Mouse (Mus musculus) lung, postnatal 0 days (tissue): Measurements from ENCODE around the gene Iqsec2. TPM values are rescaled to one million over a fixed set of nuclear protein-coding genes. Genes with fewer than 3 reads are reported as not detected.

Source experiments
- ATAC-seq: fragments of 200-750 bp; cut with Nextera tagmentation; 2 replicates; pipeline ENCODE4 v1.8.0; 2017; ENCODE audit warnings: moderate library complexity
- DNase-seq: peaks from one replicate; pipeline ENCODE4 v3.0.0-alpha.2; 2016; ENCODE audit warnings: low spot score
- H3K27ac ChIP-seq: fragments of 300-500 bp; sonication (generic); 2 replicates; pipeline ENCODE4 v1.5.1; 2014; ENCODE audit warnings: antibody characterized with exemption, mild to moderate bottlenecking, low read length, mixed read lengths
- H3K27me3 ChIP-seq: fragments of 300-500 bp; sonication (generic); replicated peaks from 2 replicates; pipeline ENCODE4 v1.6.1; 2014; ENCODE audit warnings: low read length, mixed read lengths; ENCODE audit not compliant: insufficient read depth
- H3K36me3 ChIP-seq: fragments of 300-500 bp; sonication (generic); 2 replicates; pipeline ENCODE4 v1.6.1; 2014; ENCODE audit warnings: low read length, mixed read lengths; ENCODE audit not compliant: insufficient read depth
- H3K4me1 ChIP-seq: fragments of 300-500 bp; sonication (generic); 2 replicates; pipeline ENCODE4 v1.6.1; 2014; ENCODE audit warnings: antibody characterized with exemption, low read depth, low read length, mixed read lengths; ENCODE audit not compliant: insufficient read depth
- H3K4me2 ChIP-seq: fragments of 300-500 bp; sonication (generic); replicated peaks from 2 replicates; pipeline ENCODE4 v1.6.1; 2014; ENCODE audit warnings: low read depth, mild to moderate bottlenecking, low read length, moderate library complexity, mixed read lengths
- H3K4me3 ChIP-seq: fragments of 300-500 bp; sonication (generic); 2 replicates; pipeline ENCODE4 v1.5.1; 2014; ENCODE audit warnings: low read depth, low read length
- H3K9ac ChIP-seq: fragments of 300-500 bp; sonication (generic); replicated peaks from 2 replicates; pipeline ENCODE4 v1.6.1; 2014; ENCODE audit warnings: low read depth, mild to moderate bottlenecking
- H3K9me3 ChIP-seq: fragments of 300-500 bp; sonication (generic); 2 replicates; pipeline ENCODE4 v1.6.1; 2016; ENCODE audit warnings: low read length, mixed read lengths
- CTCF ChIP-seq: IDR thresholded peaks from 2 replicates; pipeline ENCODE4 v1.5.1; 2016; ENCODE audit warnings: antibody characterized with exemption, mild to moderate bottlenecking
- EP300 ChIP-seq: IDR thresholded peaks from 2 replicates; pipeline ENCODE4 v1.6.1; 2016; ENCODE audit warnings: antibody characterized with exemption, mild to moderate bottlenecking, control low read depth
- WGBS: fragments of 180-500 bp; shearing (Covaris S2); extraction: QIAGEN DNeasy Blood & Tissue Kit; methylation state at CpG from one replicate; pipeline ENCODE4 v1.1.7; 2014; 5-methylcytosine and 5-hydroxymethylcytosine counted together
- polyA plus RNA-seq: library from polyadenylated mRNA; unstranded; fragments of >200 nt; fragmentation: Nextera tagmentation; extraction: Ambion mirVana; gene quantifications from 2 replicates; pipeline ENCODE4 v1.2.1, GENCODE M21; 2015

Iqsec2 gene
- polyA plus RNA-seq, 1 experiment from 2014 or later, result 4.3 TPM

GRCm38 (mm10) chrX:152172487-152172935 lies 28.4 kb downstream of the Iqsec2 start:
- Histone ChIP-seq H3K27me3 (no peaks in the 10 kb centered on the region), H3K27ac (peak overlapping the region; percentile 14; the same call in 1 of the 2 replicates)
- 35% methylated on average over 3 of the region's 3 CpGs for WGBS

GRCm38 (mm10) chrX:152175284-152175683 lies 31.2 kb downstream of the Iqsec2 start:
- Histone ChIP-seq H3K27ac (no peak overlapping the region), H3K4me3 (no peak overlapping the region), H3K27me3 (no peaks in the 10 kb centered on the region), H3K4me2 (no peak overlapping the region), H3K4me1 (no peaks in the 10 kb centered on the region), H3K9me3 (no peaks in the 10 kb centered on the region), H3K9ac (no peak overlapping the region), H3K36me3 (no peaks in the 10 kb centered on the region)
- peak; percentile 45 for DNase-seq
- 33% methylated on average over 3 of the region's 3 CpGs for WGBS
- peak; percentile 37 for ATAC-seq
- peak; percentile 77 for TF ChIP-seq CTCF
- TF ChIP-seq EP300, result no peak

More at GRCm38 (mm10) chrX:152172487-152172935, 28.4 kb downstream of the Iqsec2 start:
- H3K4me1 ChIP-seq, result no peaks in the 10 kb centered on the region
- no peak overlapping the region for H3K9ac ChIP-seq
- H3K36me3 ChIP-seq, result no peaks in the 10 kb centered on the region
- no peaks in the 10 kb centered on the region for H3K9me3 ChIP-seq
- peak; percentile 44 for DNase-seq
- no peak overlapping the region for H3K4me2 ChIP-seq
- H3K4me3 ChIP-seq, result no peak overlapping the region
- TF ChIP-seq CTCF (no peak), EP300 (no peak)
- peak; percentile 78 for ATAC-seq

GRCm38 (mm10) chrX:152177897-152178296 lies 33.8 kb downstream of the Iqsec2 start:
- no peaks in the 10 kb centered on the region for H3K36me3 ChIP-seq

GRCm38 (mm10) chrX:152178843-152179545 lies 34.9 kb downstream of the Iqsec2 start:
- H3K4me3 ChIP-seq, result peak overlapping the region; percentile 31
- no peak for TF ChIP-seq EP300
- no peak for TF ChIP-seq CTCF
- no peak overlapping the region for H3K9ac ChIP-seq
- peak overlapping the region; percentile 20; the same call in 1 of the 2 replicates for H3K27ac ChIP-seq
- no peaks in the 10 kb centered on the region for H3K9me3 ChIP-seq
- 31% methylated on average over 8 of the region's 8 CpGs for WGBS
- H3K4me2 ChIP-seq, result peak overlapping the region; percentile 49
- H3K27me3 ChIP-seq, result no peaks in the 10 kb centered on the region
- peak; percentile 86 for ATAC-seq
- no peaks in the 10 kb centered on the region for H3K36me3 ChIP-seq
- peak; percentile 70 for DNase-seq
- no peaks in the 10 kb centered on the region for H3K4me1 ChIP-seq

More at GRCm38 (mm10) chrX:152177897-152178296, 33.8 kb downstream of the Iqsec2 start:
- 94% methylated on average over 2 of the region's 2 CpGs for WGBS
- Histone ChIP-seq H3K9ac (no peak overlapping the region), H3K4me3 (no peak overlapping the region), H3K27ac (no peak overlapping the region), H3K4me1 (no peaks in the 10 kb centered on the region), H3K4me2 (no peak overlapping the region), H3K9me3 (no peaks in the 10 kb centered on the region), H3K27me3 (no peaks in the 10 kb centered on the region)
- ATAC-seq (no peak), DNase-seq (no peak)
- TF ChIP-seq CTCF (no peak), EP300 (no peak)

- ATAC-seq, result no peak
- no peaks in the 10 kb centered on the region for H3K9me3 ChIP-seq
- TF ChIP-seq CTCF, result no peak
- no peak overlapping the region for H3K4me3 ChIP-seq
- WGBS, result 62% methylated on average over 6 of the region's 7 CpGs
- no peak overlapping the region for H3K9ac ChIP-seq
- DNase-seq, result no peak
- H3K27ac ChIP-seq, result no peak overlapping the region
- no peaks in the 10 kb centered on the region for H3K36me3 ChIP-seq
- H3K4me1 ChIP-seq, result no peaks in the 10 kb centered on the region
- no peaks in the 10 kb centered on the region for H3K27me3 ChIP-seq
- H3K4me2 ChIP-seq, result no peak overlapping the region
Measured at GRCm38 (mm10) chrX:152179670-152180656, 35.9 kb downstream of the Iqsec2 start.

- H3K9ac ChIP-seq, result no peak overlapping the region
- no peaks in the 10 kb centered on the region for H3K27me3 ChIP-seq
- no peak overlapping the region for H3K4me3 ChIP-seq
- TF ChIP-seq EP300 (no peak), CTCF (no peak)
- no peak for DNase-seq
- H3K4me2 ChIP-seq, result no peak overlapping the region
- ATAC-seq, result no peak
- H3K36me3 ChIP-seq, result no peaks in the 10 kb centered on the region
- no peak overlapping the region for H3K27ac ChIP-seq
- no peaks in the 10 kb centered on the region for H3K4me1 ChIP-seq
- H3K9me3 ChIP-seq, result no peaks in the 10 kb centered on the region
Measured at GRCm38 (mm10) chrX:152187151-152187550, 43.1 kb downstream of the Iqsec2 start.
